Mouse (Mus musculus): ENCODE data around the gene Ipo9. TPM values are rescaled to one million over a fixed set of nuclear protein-coding genes. Genes with fewer than 3 reads are reported as not detected.

Ipo9 gene
- polyA plus RNA-seq, 1 experiment: 0.55 TPM

GRCm38 (mm10) chr1:135379048-135379447 lies 51.3 kb downstream of the Ipo9 start:
- no peak overlapping the region for H3K4me3 ChIP-seq (replicated peaks)
- TF ChIP-seq TAL1 (IDR thresholded peaks at IDR 0.05; ENCODE audit: low read length): no peak
- no peak for TF ChIP-seq GATA1 (IDR thresholded peaks at IDR 0.05; ENCODE audit: low read length)
- peaks cover 17% of the 10 kb centered on the region for H3K36me3 ChIP-seq (ENCODE audit: control insufficient read depth)

DNA sequence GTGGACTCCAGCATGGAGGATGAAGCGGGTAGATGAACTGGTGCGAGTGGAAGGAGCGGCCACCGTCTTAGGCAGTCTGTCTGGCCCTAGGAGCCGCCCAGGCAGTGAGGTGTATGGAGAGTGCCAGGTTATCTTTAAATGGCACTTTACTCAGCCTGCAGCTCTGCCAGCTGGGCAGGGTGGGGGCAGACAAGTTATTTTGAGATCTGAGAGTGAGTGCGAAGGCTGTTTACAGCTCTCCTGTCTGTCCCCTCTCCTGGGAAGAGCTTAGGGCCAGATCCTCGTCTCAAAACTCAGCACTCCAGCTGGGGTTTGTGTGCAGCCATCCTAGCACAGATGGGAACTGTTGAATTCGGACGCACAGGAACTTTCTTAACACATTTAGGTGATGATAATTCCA lies 51.7 kb downstream of the Ipo9 start:
- Histone ChIP-seq H3K9me3 (ENCODE audit: control insufficient read depth, low read length) (no peaks in the 10 kb centered on the region), H3K4me3 (replicated peaks) (no peak overlapping the region), H3K36me3 (ENCODE audit: control insufficient read depth) (peaks cover 12% of the 10 kb centered on the region), H3K27me3 (ENCODE audit: control insufficient read depth) (peaks cover 32% of the 10 kb centered on the region), H3K4me1 (ENCODE audit: control insufficient read depth) (peaks cover 2% of the 10 kb centered on the region; the same call in 1 of the 2 replicates)
- no peak for TF ChIP-seq TAL1 (IDR thresholded peaks at IDR 0.05; ENCODE audit: low read length)
- no peak for TF ChIP-seq GATA1 (IDR thresholded peaks at IDR 0.05; ENCODE audit: low read length)

More at GRCm38 (mm10) chr1:135379048-135379447, 51.3 kb downstream of the Ipo9 start:
- peaks cover 2% of the 10 kb centered on the region; the same call in 1 of the 2 replicates for H3K4me1 ChIP-seq (ENCODE audit: control insufficient read depth)
- H3K27me3 ChIP-seq (ENCODE audit: control insufficient read depth): peaks cover 29% of the 10 kb centered on the region
- no peaks in the 10 kb centered on the region for H3K9me3 ChIP-seq (ENCODE audit: control insufficient read depth, low read length)

DNA sequence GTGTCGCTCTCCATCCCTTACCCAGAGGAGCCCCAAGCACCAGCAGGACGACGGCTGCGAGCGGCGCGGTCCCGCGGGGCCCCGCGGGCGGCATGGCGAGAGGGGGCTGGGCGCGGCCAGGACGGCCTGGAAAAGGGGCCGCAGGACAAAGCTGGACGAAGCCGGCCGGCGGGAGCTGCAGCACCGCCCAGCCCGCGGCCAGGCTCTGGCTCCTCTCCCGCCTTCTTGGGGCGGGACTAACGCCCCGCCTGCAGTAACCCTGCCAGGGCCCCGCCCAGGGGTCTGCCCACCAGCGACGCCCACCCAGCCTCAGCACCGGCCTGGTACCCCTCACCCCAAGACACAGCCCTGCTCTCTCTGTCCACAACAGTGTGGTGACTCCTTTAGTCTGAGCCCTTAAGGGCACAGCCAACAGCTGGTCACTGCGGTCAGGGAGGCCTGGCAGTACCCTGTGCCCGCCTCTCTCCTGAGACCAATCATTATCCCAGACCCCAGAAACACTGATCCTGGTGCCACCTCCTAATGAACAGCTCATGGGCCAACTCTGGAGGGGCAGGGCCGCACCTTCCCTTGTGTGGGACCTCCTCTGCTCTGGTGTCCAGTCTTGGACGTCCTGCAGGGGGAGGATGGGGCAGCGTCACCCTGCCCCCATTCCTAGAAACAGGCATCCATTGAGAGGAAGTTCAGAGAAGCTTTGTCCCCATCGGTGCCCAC lies 55.3 kb downstream of the Ipo9 start, which contains the start of gene Shisa4:
TSS of gene Shisa4 (minus strand) at position 370 of the 714 bp plus-strand sequence.
- Histone ChIP-seq H3K9me3 (ENCODE audit: control insufficient read depth, low read length) (no peaks in the 10 kb centered on the region), H3K4me3 (replicated peaks) (peak within 1 kb of the TSS; percentile 27), H3K36me3 (ENCODE audit: control insufficient read depth) (no peaks in the 10 kb centered on the region), H3K4me1 (ENCODE audit: control insufficient read depth) (peaks cover 2% of the 10 kb centered on the region; the same call in 1 of the 2 replicates), H3K27me3 (ENCODE audit: control insufficient read depth) (peaks cover 52% of the 10 kb centered on the region)
- TF ChIP-seq TAL1 (IDR thresholded peaks at IDR 0.05; ENCODE audit: low read length) (no peak), GATA1 (IDR thresholded peaks at IDR 0.05; ENCODE audit: low read length) (no peak)

- H3K4me3 ChIP-seq (replicated peaks): peak overlapping the region; percentile 27
- TF ChIP-seq TAL1 (IDR thresholded peaks at IDR 0.05; ENCODE audit: low read length) (no peak), GATA1 (IDR thresholded peaks at IDR 0.05; ENCODE audit: low read length) (no peak)
- peaks cover 58% of the 10 kb centered on the region for H3K27me3 ChIP-seq (ENCODE audit: control insufficient read depth)
- no peaks in the 10 kb centered on the region for H3K9me3 ChIP-seq (ENCODE audit: control insufficient read depth, low read length)
- peaks cover 2% of the 10 kb centered on the region; the same call in 1 of the 2 replicates for H3K4me1 ChIP-seq (ENCODE audit: control insufficient read depth)
- no peaks in the 10 kb centered on the region for H3K36me3 ChIP-seq (ENCODE audit: control insufficient read depth)
Measured at GRCm38 (mm10) chr1:135374175-135374867, 56.0 kb downstream of the Ipo9 start.

DNA sequence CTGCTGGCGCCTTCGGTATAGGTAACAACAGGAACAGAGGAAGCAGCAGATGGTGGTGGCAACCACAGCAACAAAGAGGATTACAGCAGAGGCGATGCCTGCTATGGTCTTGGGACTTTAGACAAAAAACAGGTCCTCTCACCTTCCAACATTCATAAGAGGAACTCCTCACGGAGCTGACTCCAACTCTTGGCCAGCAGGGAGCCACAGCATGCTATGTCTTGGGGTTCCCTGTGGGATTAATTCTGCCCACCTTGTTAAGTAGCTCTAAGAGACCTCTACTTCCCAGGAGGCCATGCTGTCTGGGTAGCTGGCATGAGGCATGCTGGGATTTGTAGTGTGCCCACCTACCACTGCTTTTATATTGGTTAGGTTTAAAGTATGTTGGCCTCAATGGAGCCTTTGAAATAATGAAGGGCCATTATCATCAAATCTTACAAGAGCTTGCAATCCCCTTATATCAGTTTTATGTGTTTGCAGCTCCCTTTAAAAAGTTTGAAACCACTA lies 57.1 kb downstream of the Ipo9 start:
- TF ChIP-seq GATA1 (IDR thresholded peaks at IDR 0.05; ENCODE audit: low read length) (no peak), TAL1 (IDR thresholded peaks at IDR 0.05; ENCODE audit: low read length) (no peak)
- no peak overlapping the region for H3K4me3 ChIP-seq (replicated peaks)
- H3K4me1 ChIP-seq (ENCODE audit: control insufficient read depth): peaks cover 2% of the 10 kb centered on the region; the same call in 1 of the 2 replicates
- no peaks in the 10 kb centered on the region for H3K36me3 ChIP-seq (ENCODE audit: control insufficient read depth)
- H3K27me3 ChIP-seq (ENCODE audit: control insufficient read depth): peaks cover 65% of the 10 kb centered on the region
- H3K9me3 ChIP-seq (ENCODE audit: control insufficient read depth, low read length): no peaks in the 10 kb centered on the region

DNA sequence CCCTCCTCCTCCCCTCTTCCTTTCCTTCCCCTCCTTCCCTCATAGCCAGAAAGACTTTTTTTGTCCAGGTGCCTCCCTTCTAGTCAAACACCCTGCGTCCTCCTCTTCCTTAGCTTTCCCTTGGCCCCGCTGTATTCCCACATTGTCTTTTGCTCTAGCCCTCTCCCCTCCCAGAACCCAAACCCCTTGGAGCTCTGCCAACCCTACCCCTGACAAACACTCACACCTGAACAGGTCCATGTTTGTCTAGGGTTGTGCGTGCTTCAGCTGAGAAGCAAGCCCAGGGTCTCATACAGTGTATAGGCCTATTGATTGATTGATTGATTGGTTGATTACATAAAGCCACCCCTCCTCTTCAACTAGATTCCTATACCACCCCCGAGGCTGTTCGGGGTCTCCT lies 60.9 kb downstream of the Ipo9 start:
- TF ChIP-seq GATA1 (IDR thresholded peaks at IDR 0.05; ENCODE audit: low read length) (no peak), TAL1 (IDR thresholded peaks at IDR 0.05; ENCODE audit: low read length) (no peak)
- H3K36me3 ChIP-seq (ENCODE audit: control insufficient read depth): no peaks in the 10 kb centered on the region
- no peak overlapping the region for H3K4me3 ChIP-seq (replicated peaks)
- peaks cover 48% of the 10 kb centered on the region for H3K27me3 ChIP-seq (ENCODE audit: control insufficient read depth)
- H3K4me1 ChIP-seq (ENCODE audit: control insufficient read depth): no peaks in the 10 kb centered on the region; the same call in 1 of the 2 replicates
- no peaks in the 10 kb centered on the region for H3K9me3 ChIP-seq (ENCODE audit: control insufficient read depth, low read length)

- Histone ChIP-seq H3K27me3 (ENCODE audit: control insufficient read depth) (peaks cover 43% of the 10 kb centered on the region), H3K4me1 (ENCODE audit: control insufficient read depth) (no peaks in the 10 kb centered on the region; the same call in 1 of the 2 replicates), H3K36me3 (ENCODE audit: control insufficient read depth) (no peaks in the 10 kb centered on the region), H3K9me3 (ENCODE audit: control insufficient read depth, low read length) (no peaks in the 10 kb centered on the region), H3K4me3 (replicated peaks) (no peak overlapping the region)
- TF ChIP-seq TAL1 (IDR thresholded peaks at IDR 0.05; ENCODE audit: low read length): no peak
- no peak for TF ChIP-seq GATA1 (IDR thresholded peaks at IDR 0.05; ENCODE audit: low read length)
Measured at GRCm38 (mm10) chr1:135368982-135369381, 61.3 kb downstream of the Ipo9 start.

DNA sequence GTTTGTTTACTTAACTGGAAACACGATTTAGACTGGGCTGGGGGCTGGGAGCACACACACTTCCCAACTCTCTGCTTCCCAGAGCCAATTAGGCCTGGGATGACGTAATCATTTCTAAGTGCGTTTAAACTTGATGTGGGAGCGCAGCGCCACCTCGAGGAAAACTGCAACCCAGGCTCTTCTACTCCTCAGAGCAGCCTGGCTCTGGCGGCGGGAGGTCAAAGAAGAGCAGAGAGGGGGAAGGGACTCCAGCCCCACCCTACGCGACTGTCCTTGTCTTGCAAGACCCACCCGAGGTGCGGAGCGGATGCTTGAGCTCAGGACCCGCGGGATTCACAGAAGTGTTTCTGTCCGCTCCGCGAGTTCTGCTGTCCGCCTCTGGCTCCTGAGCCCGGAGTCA lies 62.1 kb downstream of the Ipo9 start:
- H3K27me3 ChIP-seq (ENCODE audit: control insufficient read depth): peaks cover 38% of the 10 kb centered on the region
- H3K9me3 ChIP-seq (ENCODE audit: control insufficient read depth, low read length): no peaks in the 10 kb centered on the region
- TF ChIP-seq TAL1 (IDR thresholded peaks at IDR 0.05; ENCODE audit: low read length) (no peak), GATA1 (IDR thresholded peaks at IDR 0.05; ENCODE audit: low read length) (no peak)
- H3K4me3 ChIP-seq (replicated peaks): no peak overlapping the region
- no peaks in the 10 kb centered on the region for H3K36me3 ChIP-seq (ENCODE audit: control insufficient read depth)
- no peaks in the 10 kb centered on the region; the same call in 1 of the 2 replicates for H3K4me1 ChIP-seq (ENCODE audit: control insufficient read depth)

GRCm38 (mm10) chr1:135367595-135367994 lies 62.7 kb downstream of the Ipo9 start:
- Histone ChIP-seq H3K36me3 (ENCODE audit: control insufficient read depth) (no peaks in the 10 kb centered on the region), H3K4me3 (replicated peaks) (no peak overlapping the region), H3K27me3 (ENCODE audit: control insufficient read depth) (peaks cover 31% of the 10 kb centered on the region), H3K4me1 (ENCODE audit: control insufficient read depth) (no peaks in the 10 kb centered on the region; the same call in 1 of the 2 replicates), H3K9me3 (ENCODE audit: control insufficient read depth, low read length) (no peaks in the 10 kb centered on the region)
- TF ChIP-seq GATA1 (IDR thresholded peaks at IDR 0.05; ENCODE audit: low read length): no peak
- TF ChIP-seq TAL1 (IDR thresholded peaks at IDR 0.05; ENCODE audit: low read length): no peak

Measured in erythroblast, embryonic 14.5 days (primary cell).